Mouse (Mus musculus) midbrain, embryonic 15.5 days (tissue): ENCODE measurements around the gene Sco1. TPM values are rescaled to one million over a fixed set of nuclear protein-coding genes. Genes with fewer than 3 reads are reported as not detected.
"Not testable (repeated sequence)": the region's sequence is repeated elsewhere in the genome, so short reads cannot be mapped to it uniquely, and the experiment has no call there.

Source experiments
- ATAC-seq: fragments of 200-750 bp; cut with Nextera tagmentation; replicated peaks from 2 replicates; pipeline ENCODE4 v1.8.0; 2017; ENCODE audit warnings: moderate TSS enrichment
- H3K27ac ChIP-seq: fragments of 300-500 bp; sonication (generic); 2 replicates; pipeline ENCODE4 v1.5.1; 2015; ENCODE audit warnings: mild to moderate bottlenecking, inconsistent platforms
- H3K27me3 ChIP-seq: fragments of 300-500 bp; sonication (generic); replicated peaks from 2 replicates; pipeline ENCODE4 v1.6.1; 2015; ENCODE audit warnings: inconsistent platforms
- H3K36me3 ChIP-seq: fragments of 300-500 bp; sonication (generic); replicated peaks from 2 replicates; pipeline ENCODE4 v1.6.1; 2015; ENCODE audit warnings: inconsistent platforms
- H3K4me1 ChIP-seq: fragments of 300-500 bp; sonication (generic); 2 replicates; pipeline ENCODE4 v1.6.1; 2015; ENCODE audit warnings: inconsistent platforms
- H3K4me2 ChIP-seq: fragments of 300-500 bp; sonication (generic); 2 replicates; pipeline ENCODE4 v1.6.1; 2015; ENCODE audit warnings: inconsistent platforms, mild to moderate bottlenecking, moderate library complexity
- H3K4me3 ChIP-seq: fragments of 300-500 bp; sonication (generic); 2 replicates; pipeline ENCODE4 v1.5.1; 2015; ENCODE audit warnings: mild to moderate bottlenecking, inconsistent platforms
- H3K9ac ChIP-seq: fragments of 300-500 bp; sonication (generic); 2 replicates; pipeline ENCODE4 v1.6.1; 2015; ENCODE audit warnings: mild to moderate bottlenecking, inconsistent platforms
- H3K9me3 ChIP-seq: fragments of 300-500 bp; sonication (generic); 2 replicates; pipeline ENCODE4 v1.6.1; 2016; ENCODE audit warnings: inconsistent platforms
- WGBS: fragments of 180-500 bp; shearing (Covaris S2); methylation state at CpG from one replicate; pipeline ENCODE4 v1.1.7; 2015; ENCODE audit warnings: mixed read lengths; 5-methylcytosine and 5-hydroxymethylcytosine counted together
- polyA plus RNA-seq: library from polyadenylated mRNA; unstranded; fragments of >200 nt; fragmentation: Nextera tagmentation; extraction: Ambion mirVana; gene quantifications from 2 replicates; pipeline ENCODE4 v1.2.1, GENCODE M21; 2015

Gene Sco1
- polyA plus RNA-seq, 1 experiment from 2014 or later: 13.5 TPM

- no peak overlapping the region for H3K9ac ChIP-seq
Measured at GRCm38 (mm10) chr11:67078888-67079287, 26.4 kb downstream of the Sco1 start.

DNA sequence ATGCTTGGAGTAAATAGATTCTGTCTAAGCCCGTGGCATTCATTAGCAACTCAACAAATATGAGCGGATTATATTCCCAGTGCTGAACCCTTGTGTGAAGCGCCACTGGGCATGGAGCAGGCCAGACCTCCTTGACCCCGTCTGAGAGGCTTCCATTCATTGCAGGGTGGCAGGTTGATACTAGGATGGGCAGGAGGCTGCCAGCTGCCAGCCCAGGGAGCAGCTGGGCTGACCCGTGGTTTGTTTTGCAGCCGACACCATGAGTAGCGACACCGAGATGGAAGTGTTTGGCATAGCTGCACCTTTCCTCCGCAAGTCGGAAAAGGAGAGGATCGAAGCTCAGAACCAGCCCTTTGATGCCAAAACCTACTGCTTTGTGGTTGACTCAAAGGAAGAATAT, 27.3 kb downstream of the Sco1 start:
- Histone ChIP-seq H3K36me3 (no peaks in the 10 kb centered on the region), H3K27ac (no peak overlapping the region), H3K9me3 (no peaks in the 10 kb centered on the region), H3K4me2 (no peak overlapping the region), H3K4me1 (no peaks in the 10 kb centered on the region), H3K9ac (no peak overlapping the region), H3K4me3 (no peak overlapping the region), H3K27me3 (peaks cover 11% of the 10 kb centered on the region)
- 40% methylated on average over 11 of the region's 11 CpGs for WGBS
- no peak for ATAC-seq

More at GRCm38 (mm10) chr11:67078888-67079287, 26.4 kb downstream of the Sco1 start:
- Histone ChIP-seq H3K4me3 (no peak overlapping the region), H3K36me3 (no peaks in the 10 kb centered on the region), H3K4me2 (no peak overlapping the region), H3K27ac (no peak overlapping the region), H3K4me1 (no peaks in the 10 kb centered on the region), H3K9me3 (no peaks in the 10 kb centered on the region), H3K27me3 (peaks cover 3% of the 10 kb centered on the region; the same call in 1 of the 2 replicates)
- ATAC-seq: no peak
- WGBS: 87% methylated on average over 6 of the region's 6 CpGs

- H3K9ac ChIP-seq: no peak overlapping the region
- H3K4me3 ChIP-seq: no peak overlapping the region
- no peak overlapping the region for H3K27ac ChIP-seq
- H3K36me3 ChIP-seq: no peaks in the 10 kb centered on the region
- no peaks in the 10 kb centered on the region for H3K4me1 ChIP-seq
- no peaks in the 10 kb centered on the region for H3K9me3 ChIP-seq
- 5% methylated on average over 3 of the region's 3 CpGs for whole genome bisulfite sequencing
- ATAC-seq: peak; percentile 69; the same call in 1 of the 2 replicates
- H3K27me3 ChIP-seq: peaks cover 12% of the 10 kb centered on the region
- no peak overlapping the region for H3K4me2 ChIP-seq
Measured at GRCm38 (mm10) chr11:67080168-67080567, 27.7 kb downstream of the Sco1 start.

- peaks cover 12% of the 10 kb centered on the region for H3K27me3 ChIP-seq
- no peaks in the 10 kb centered on the region for H3K9me3 ChIP-seq
- 8% methylated on average over 8 of the region's 11 CpGs for WGBS
- no peaks in the 10 kb centered on the region for H3K4me1 ChIP-seq
- no peak overlapping the region for H3K9ac ChIP-seq
- no peak overlapping the region for H3K27ac ChIP-seq
- H3K4me2 ChIP-seq: no peak overlapping the region
- ATAC-seq: 0 out of 2 replicates have a peak, but pooled peaks have one; percentile 35
- no peak overlapping the region for H3K4me3 ChIP-seq
- no peaks in the 10 kb centered on the region for H3K36me3 ChIP-seq
Measured at GRCm38 (mm10) chr11:67081125-67081649, 28.7 kb downstream of the Sco1 start.

DNA sequence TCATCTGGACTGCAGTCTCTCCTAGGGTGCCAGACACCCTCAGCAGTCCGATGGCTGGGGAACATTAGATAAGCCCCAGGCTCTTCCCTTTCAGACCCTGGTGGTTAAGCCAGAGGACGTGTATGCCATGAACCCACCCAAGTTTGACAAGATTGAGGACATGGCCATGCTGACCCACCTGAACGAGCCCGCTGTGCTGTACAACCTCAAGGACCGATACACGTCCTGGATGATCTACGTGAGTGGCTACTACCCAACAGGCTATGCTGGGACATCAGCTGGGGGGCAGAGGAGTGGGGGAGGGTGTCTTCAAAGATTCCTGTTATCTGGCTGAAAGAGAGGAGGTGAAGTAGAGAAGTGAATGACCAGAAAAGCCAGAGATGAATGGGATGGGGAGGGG, 29.7 kb downstream of the Sco1 start:
- Histone ChIP-seq H3K9ac (no peak overlapping the region), H3K27ac (no peak overlapping the region), H3K27me3 (peaks cover 12% of the 10 kb centered on the region), H3K4me2 (no peak overlapping the region), H3K4me3 (no peak overlapping the region), H3K36me3 (no peaks in the 10 kb centered on the region), H3K4me1 (no peaks in the 10 kb centered on the region), H3K9me3 (no peaks in the 10 kb centered on the region)
- 88% methylated on average over 7 of the region's 7 CpGs for WGBS
- ATAC-seq: no peak

- WGBS: 89% methylated on average over 13 of the region's 13 CpGs
- Histone ChIP-seq H3K4me3 (no peak overlapping the region), H3K27me3 (peaks cover 12% of the 10 kb centered on the region), H3K36me3 (no peaks in the 10 kb centered on the region), H3K9me3 (no peaks in the 10 kb centered on the region), H3K4me2 (no peak overlapping the region), H3K9ac (no peak overlapping the region), H3K27ac (no peak overlapping the region), H3K4me1 (no peaks in the 10 kb centered on the region)
- ATAC-seq: no peak
Measured at GRCm38 (mm10) chr11:67082793-67083192, 30.3 kb downstream of the Sco1 start.

GRCm38 (mm10) chr11:67083239-67083638, 30.8 kb downstream of the Sco1 start:
- H3K4me3 ChIP-seq: no peak overlapping the region
- H3K27me3 ChIP-seq: peaks cover 12% of the 10 kb centered on the region
- no peak overlapping the region for H3K9ac ChIP-seq
- no peak overlapping the region for H3K27ac ChIP-seq
- H3K4me2 ChIP-seq: no peak overlapping the region
- ATAC-seq: no peak
- no peaks in the 10 kb centered on the region for H3K36me3 ChIP-seq
- WGBS: 60% methylated on average over 6 of the region's 6 CpGs
- H3K9me3 ChIP-seq: no peaks in the 10 kb centered on the region
- no peaks in the 10 kb centered on the region for H3K4me1 ChIP-seq

DNA sequence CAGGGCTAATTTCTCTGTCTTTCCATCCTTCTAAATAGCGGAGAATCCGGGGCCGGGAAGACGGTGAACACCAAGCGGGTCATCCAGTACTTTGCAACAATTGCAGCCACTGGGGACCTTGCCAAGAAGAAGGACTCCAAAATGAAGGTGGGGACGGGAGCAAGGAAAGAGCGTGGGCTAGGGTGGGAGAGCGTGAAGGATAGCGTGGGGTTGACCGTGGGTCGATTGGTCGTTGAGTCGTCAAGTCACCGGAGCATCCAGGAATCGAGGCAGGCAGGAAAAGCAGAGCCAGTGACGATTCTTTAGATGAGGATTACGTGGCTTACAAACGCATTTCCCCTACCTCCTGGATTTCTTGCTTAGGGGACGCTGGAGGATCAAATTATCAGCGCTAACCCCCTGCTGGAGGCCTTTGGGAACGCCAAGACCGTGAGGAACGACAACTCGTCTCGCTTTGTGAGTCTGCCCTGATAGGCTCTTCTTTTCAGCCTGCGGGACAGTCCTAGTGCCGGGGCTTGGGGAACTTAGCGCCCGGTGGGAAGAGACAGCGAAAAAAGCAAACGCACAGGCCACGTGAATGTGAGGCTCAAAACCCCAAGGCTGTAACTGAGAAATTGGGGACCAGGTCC, 31.4 kb downstream of the Sco1 start:
- H3K36me3 ChIP-seq: no peaks in the 10 kb centered on the region
- ATAC-seq: no peak
- H3K27ac ChIP-seq: no peak overlapping the region
- H3K9me3 ChIP-seq: no peaks in the 10 kb centered on the region
- WGBS: 42% methylated on average over 32 of the region's 32 CpGs
- no peak overlapping the region for H3K4me3 ChIP-seq
- H3K4me1 ChIP-seq: no peaks in the 10 kb centered on the region
- H3K9ac ChIP-seq: no peak overlapping the region
- H3K4me2 ChIP-seq: no peak overlapping the region
- H3K27me3 ChIP-seq: peaks cover 12% of the 10 kb centered on the region

DNA sequence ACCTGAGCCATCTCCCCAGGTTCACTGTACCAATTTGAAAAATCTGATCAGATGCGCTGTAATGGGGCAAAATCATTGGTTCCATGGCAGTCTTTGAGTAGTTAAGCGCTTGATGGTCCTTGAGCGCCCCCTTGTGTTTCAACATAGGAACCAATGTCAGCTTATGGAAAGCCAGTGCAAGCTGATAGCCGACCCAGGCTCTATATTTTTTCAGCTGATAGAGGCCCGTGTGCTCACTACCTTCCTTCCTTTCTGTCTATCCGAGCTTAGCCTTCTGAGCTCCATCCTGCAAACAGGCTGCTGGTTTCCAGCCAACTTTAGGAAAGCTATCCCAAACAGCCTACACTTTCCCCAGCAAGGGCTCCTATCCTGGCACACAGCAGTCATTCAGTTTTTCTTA, 33.0 kb downstream of the Sco1 start:
- Histone ChIP-seq H3K4me3 (no peak overlapping the region), H3K4me1 (no peaks in the 10 kb centered on the region), H3K4me2 (no peak overlapping the region), H3K27me3 (peaks cover 12% of the 10 kb centered on the region), H3K36me3 (no peaks in the 10 kb centered on the region), H3K9ac (no peak overlapping the region), H3K27ac (no peak overlapping the region), H3K9me3 (no peaks in the 10 kb centered on the region)
- no peak; the same call in 1 of the 2 replicates for ATAC-seq
- WGBS: 3% methylated on average over 6 of the region's 6 CpGs

DNA sequence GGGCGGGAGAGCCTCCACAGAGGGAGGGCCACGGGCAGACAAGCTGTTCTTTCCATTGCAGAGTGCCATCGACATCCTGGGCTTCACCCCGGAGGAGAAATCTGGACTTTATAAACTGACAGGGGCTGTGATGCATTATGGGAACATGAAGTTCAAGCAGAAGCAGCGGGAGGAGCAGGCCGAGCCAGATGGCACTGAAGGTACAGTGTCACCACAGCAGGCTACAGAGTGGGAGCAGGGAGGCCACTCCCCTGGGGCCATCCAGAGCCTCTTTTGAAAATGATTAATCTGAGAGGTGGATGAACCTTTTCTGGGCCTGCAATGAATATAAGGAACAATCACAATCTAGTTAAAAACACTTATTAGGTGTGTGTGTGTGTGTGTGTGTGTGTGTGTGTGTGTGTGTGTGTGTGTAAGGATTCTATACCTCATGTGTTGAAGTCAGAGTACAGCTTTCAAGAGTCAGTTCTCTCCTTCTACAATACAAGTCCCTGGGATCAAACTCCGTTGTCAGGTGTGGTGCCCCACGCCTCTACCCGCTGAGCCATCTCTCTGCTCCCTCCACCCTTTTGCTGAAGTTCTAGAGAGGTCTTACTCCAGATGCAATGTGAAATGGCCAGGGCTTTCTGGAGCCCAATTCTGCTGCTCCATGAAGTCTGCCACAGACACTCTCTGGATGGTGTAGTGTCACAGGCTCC, 34.1 kb downstream of the Sco1 start:
- Histone ChIP-seq H3K9me3 (no peaks in the 10 kb centered on the region), H3K27ac (no peak overlapping the region), H3K4me2 (no peak overlapping the region), H3K4me3 (no peak overlapping the region), H3K27me3 (peaks cover 12% of the 10 kb centered on the region), H3K36me3 (no peaks in the 10 kb centered on the region), H3K4me1 (no peaks in the 10 kb centered on the region), H3K9ac (no peak overlapping the region)
- ATAC-seq: no peak
- 62% methylated on average over 9 of the region's 9 CpGs for WGBS

DNA sequence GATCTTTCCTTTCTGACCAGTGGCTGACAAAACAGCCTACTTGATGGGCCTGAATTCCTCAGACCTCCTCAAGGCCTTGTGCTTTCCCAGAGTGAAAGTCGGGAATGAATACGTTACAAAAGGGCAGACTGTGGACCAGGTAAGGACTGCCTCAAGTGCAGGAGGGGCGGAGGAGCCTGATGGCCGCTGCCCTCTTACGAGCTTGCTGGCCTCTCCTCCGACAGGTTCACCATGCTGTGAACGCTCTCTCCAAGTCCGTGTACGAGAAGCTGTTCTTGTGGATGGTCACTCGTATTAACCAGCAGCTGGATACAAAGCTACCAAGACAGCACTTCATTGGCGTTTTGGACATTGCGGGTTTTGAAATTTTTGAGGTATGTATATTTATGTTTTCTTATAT, 34.8 kb downstream of the Sco1 start:
- H3K27me3 ChIP-seq: peaks cover 12% of the 10 kb centered on the region
- ATAC-seq: no peak
- H3K36me3 ChIP-seq: no peaks in the 10 kb centered on the region
- no peak overlapping the region for H3K4me2 ChIP-seq
- no peaks in the 10 kb centered on the region for H3K4me1 ChIP-seq
- 87% methylated on average over 12 of the region's 12 CpGs for WGBS
- no peak overlapping the region for H3K27ac ChIP-seq
- no peak overlapping the region for H3K9ac ChIP-seq
- H3K9me3 ChIP-seq: no peaks in the 10 kb centered on the region
- H3K4me3 ChIP-seq: no peak overlapping the region

DNA sequence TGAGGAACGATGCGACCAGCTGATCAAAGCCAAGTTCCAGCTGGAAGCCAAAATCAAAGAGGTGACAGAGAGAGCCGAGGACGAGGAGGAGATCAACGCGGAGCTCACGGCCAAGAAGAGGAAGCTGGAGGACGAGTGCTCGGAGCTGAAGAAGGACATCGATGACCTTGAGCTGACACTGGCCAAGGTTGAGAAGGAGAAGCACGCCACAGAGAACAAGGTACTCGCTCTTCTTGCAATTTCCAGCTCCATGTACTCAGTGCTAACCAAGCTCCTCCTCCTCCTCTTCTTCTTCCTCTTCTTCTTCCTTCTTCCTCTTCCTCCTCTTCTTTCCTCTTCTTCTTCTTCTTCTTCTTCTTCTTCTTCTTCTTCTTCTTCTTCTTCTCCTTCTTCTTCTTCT, 39.9 kb downstream of the Sco1 start:
- ATAC-seq, H3K36me3 ChIP-seq, H3K9me3 ChIP-seq, H3K9ac ChIP-seq, H3K27ac ChIP-seq, H3K4me1 ChIP-seq, H3K4me2 ChIP-seq, H3K27me3 ChIP-seq, H3K4me3 ChIP-seq: not testable (repeated sequence)
- WGBS: 94% methylated on average over 12 of the region's 12 CpGs

DNA sequence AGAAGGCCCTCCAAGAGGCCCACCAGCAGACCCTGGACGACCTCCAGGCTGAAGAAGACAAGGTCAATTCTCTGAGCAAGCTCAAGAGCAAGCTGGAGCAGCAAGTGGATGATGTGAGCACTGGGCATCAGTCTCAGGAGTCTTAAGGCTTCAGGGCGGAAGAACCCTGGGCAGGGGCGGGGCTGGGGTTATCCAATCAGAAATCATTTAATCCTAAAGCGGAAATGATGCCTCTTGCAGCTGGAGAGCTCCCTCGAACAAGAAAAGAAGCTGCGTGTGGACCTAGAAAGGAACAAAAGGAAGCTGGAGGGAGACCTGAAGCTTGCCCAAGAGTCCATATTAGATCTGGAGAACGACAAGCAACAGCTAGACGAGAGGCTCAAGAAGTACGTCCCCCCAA, 40.7 kb downstream of the Sco1 start:
- Histone ChIP-seq H3K4me2 (no peak overlapping the region), H3K4me3 (no peak overlapping the region), H3K9ac (no peak overlapping the region), H3K9me3 (no peaks in the 10 kb centered on the region), H3K27ac (no peak overlapping the region), H3K4me1 (no peaks in the 10 kb centered on the region), H3K36me3 (no peaks in the 10 kb centered on the region), H3K27me3 (no peaks in the 10 kb centered on the region)
- ATAC-seq: no peak
- WGBS: 82% methylated on average over 9 of the region's 9 CpGs
